Mouse (Mus musculus) stomach, postnatal 0 days (tissue): Measurements from ENCODE around the gene Txn2.

Experiments
- CTCF ChIP-seq: IDR thresholded peaks from 2 replicates; pipeline ENCODE4 v1.5.1; 2016; ENCODE audit warnings: antibody characterized with exemption, low read depth, mild to moderate bottlenecking, moderate library complexity
- EP300 ChIP-seq: optimal IDR thresholded peaks from 2 replicates; pipeline ENCODE3; 2016; ENCODE audit warnings: antibody characterized with exemption

DNA sequence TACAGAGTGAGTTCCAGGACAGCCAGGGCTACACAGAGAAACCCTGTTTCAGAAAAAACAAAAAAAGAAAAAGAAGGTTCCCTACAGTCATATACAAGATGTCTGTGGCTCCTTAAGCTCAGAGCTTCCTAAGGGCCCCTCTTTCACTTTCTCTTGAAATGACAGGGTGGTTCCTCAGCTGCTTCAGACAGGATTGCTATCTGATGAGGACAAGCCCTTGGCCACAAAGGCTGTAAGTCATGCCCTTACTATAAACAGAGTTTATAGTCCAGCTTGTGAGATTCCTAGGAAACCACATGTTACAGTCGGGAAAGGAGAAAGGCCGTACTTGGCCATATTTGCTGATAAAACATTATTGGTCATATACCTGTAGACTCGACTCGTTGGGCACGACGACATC lies 52.9 kb downstream of the Txn2 start:
- TF ChIP-seq CTCF (no peak), EP300 (no peak)
